Mouse (Mus musculus): Measurements from ENCODE around the gene Mphosph6.

Mphosph6 gene

GRCm38 (mm10) chr8:117801443-117802298 is at the start of gene Mphosph6:
Gene Mphosph6, minus strand, starts transcription at chr8:117801943.
- peak; percentile 99 for DNase-seq (ENCODE audit: extremely low read depth, insufficient read length, low spot score)

GRCm38 (mm10) chr8:117850420-117850819 is 48.7 kb upstream of the Mphosph6 start:
- no peak for DNase-seq (ENCODE audit: extremely low read depth, insufficient read length, low spot score)

GRCm38 (mm10) chr8:117847865-117848264 is 46.1 kb upstream of the Mphosph6 start:
- DNase-seq (ENCODE audit: extremely low read depth, insufficient read length, low spot score): no peak

- DNase-seq (ENCODE audit: extremely low read depth, insufficient read length, low spot score): no peak
These were observed 42.0 kb upstream of the Mphosph6 start for GRCm38 (mm10) chr8:117843694-117844093.

- DNase-seq (ENCODE audit: extremely low read depth, insufficient read length, low spot score): no peak
These were observed 11.8 kb upstream of the Mphosph6 start for GRCm38 (mm10) chr8:117813524-117813923.

- DNase-seq (ENCODE audit: extremely low read depth, insufficient read length, low spot score): no peak
These were observed 8.9 kb upstream of the Mphosph6 start for GRCm38 (mm10) chr8:117810676-117811075.

- DNase-seq (ENCODE audit: extremely low read depth, insufficient read length, low spot score): no peak
These were observed 3.7 kb upstream of the Mphosph6 start for GRCm38 (mm10) chr8:117805419-117805818.

- no peak for DNase-seq (ENCODE audit: extremely low read depth, insufficient read length, low spot score)
These were observed 551 bp upstream of the Mphosph6 start for GRCm38 (mm10) chr8:117802299-117802689.

- no peak for DNase-seq (ENCODE audit: extremely low read depth, insufficient read length, low spot score)
These were observed 3.7 kb downstream of the Mphosph6 start for GRCm38 (mm10) chr8:117798066-117798465.

GRCm38 (mm10) chr8:117796464-117796863 is 5.3 kb downstream of the Mphosph6 start:
- no peak for DNase-seq (ENCODE audit: extremely low read depth, insufficient read length, low spot score)

GRCm38 (mm10) chr8:117794581-117794980 is 7.2 kb downstream of the Mphosph6 start:
- DNase-seq (ENCODE audit: extremely low read depth, insufficient read length, low spot score): no peak

- no peak for DNase-seq (ENCODE audit: extremely low read depth, insufficient read length, low spot score)
These were observed 9.1 kb downstream of the Mphosph6 start for GRCm38 (mm10) chr8:117792616-117793144.

GRCm38 (mm10) chr8:117786428-117786827 is 15.3 kb downstream of the Mphosph6 start:
- no peak for DNase-seq (ENCODE audit: extremely low read depth, insufficient read length, low spot score)

- DNase-seq (ENCODE audit: extremely low read depth, insufficient read length, low spot score): no peak
These were observed 18.7 kb downstream of the Mphosph6 start for GRCm38 (mm10) chr8:117783021-117783420.

- no peak for DNase-seq (ENCODE audit: extremely low read depth, insufficient read length, low spot score)
These were observed 20.2 kb downstream of the Mphosph6 start for GRCm38 (mm10) chr8:117781375-117782129.

- DNase-seq (ENCODE audit: extremely low read depth, insufficient read length, low spot score): no peak
These were observed 22.4 kb downstream of the Mphosph6 start for GRCm38 (mm10) chr8:117779344-117779743.

GRCm38 (mm10) chr8:117778531-117779322 is 23.0 kb downstream of the Mphosph6 start:
- DNase-seq (ENCODE audit: extremely low read depth, insufficient read length, low spot score): no peak

GRCm38 (mm10) chr8:117776075-117776474 is 25.7 kb downstream of the Mphosph6 start:
- DNase-seq (ENCODE audit: extremely low read depth, insufficient read length, low spot score): no peak

- DNase-seq (ENCODE audit: extremely low read depth, insufficient read length, low spot score): no peak
These were observed 26.1 kb downstream of the Mphosph6 start for GRCm38 (mm10) chr8:117775626-117776025.

GRCm38 (mm10) chr8:117772597-117772996 is 29.1 kb downstream of the Mphosph6 start:
- no peak for DNase-seq (ENCODE audit: extremely low read depth, insufficient read length, low spot score)

- no peak for DNase-seq (ENCODE audit: extremely low read depth, insufficient read length, low spot score)
These were observed 29.6 kb downstream of the Mphosph6 start for GRCm38 (mm10) chr8:117772126-117772525.

Measured in 3134 (cell line).